Mouse (Mus musculus) heart, embryonic 14.5 days (tissue): ENCODE results near the gene Cldn34b2. TPM values are rescaled to one million over a fixed set of nuclear protein-coding genes. Genes with fewer than 3 reads are reported as not detected.

Source experiments
- polyA plus RNA-seq: library from polyadenylated mRNA; unstranded; fragments of >200 nt; fragmentation: Nextera tagmentation; extraction: Ambion mirVana; gene quantifications from 2 replicates; pipeline ENCODE4 v1.2.1, GENCODE M21; 2014

The Cldn34b2 gene
- polyA plus RNA-seq, 1 experiment from 2014 or later: not detected

Other genes with a start within 250 kb of the Cldn34b2 start
- gene Cldn34b1, start 238.1 kb downstream of the Cldn34b2 start, polyA plus RNA-seq: not detected in 2 replicates
- gene Magea6, start 192.4 kb downstream of the Cldn34b2 start, polyA plus RNA-seq: not detected in 2 replicates
- gene Magea3, start 178.9 kb downstream of the Cldn34b2 start, polyA plus RNA-seq: not detected in 2 replicates
- gene Magea8, start 132.6 kb downstream of the Cldn34b2 start, polyA plus RNA-seq: not detected in 2 replicates
- not detected in 2 replicates for gene Magea5, start 65.3 kb downstream of the Cldn34b2 start, polyA plus RNA-seq
- not detected in 2 replicates for gene Magea1, start 38.6 kb downstream of the Cldn34b2 start, polyA plus RNA-seq
- gene Magea2, start 34.7 kb downstream of the Cldn34b2 start, polyA plus RNA-seq: not detected in 2 replicates
- 132 and 137 TPM in 2 replicates for gene Sat1, start 88.0 kb upstream of the Cldn34b2 start, polyA plus RNA-seq
- gene Acot9, start 134.0 kb upstream of the Cldn34b2 start, polyA plus RNA-seq: 42.0 and 44.9 TPM in 2 replicates
- 298 and 307 TPM in 2 replicates for gene Prdx4, start 212.3 kb upstream of the Cldn34b2 start, polyA plus RNA-seq